Mouse (Mus musculus): ENCODE data around the gene Ajuba.

DNA sequence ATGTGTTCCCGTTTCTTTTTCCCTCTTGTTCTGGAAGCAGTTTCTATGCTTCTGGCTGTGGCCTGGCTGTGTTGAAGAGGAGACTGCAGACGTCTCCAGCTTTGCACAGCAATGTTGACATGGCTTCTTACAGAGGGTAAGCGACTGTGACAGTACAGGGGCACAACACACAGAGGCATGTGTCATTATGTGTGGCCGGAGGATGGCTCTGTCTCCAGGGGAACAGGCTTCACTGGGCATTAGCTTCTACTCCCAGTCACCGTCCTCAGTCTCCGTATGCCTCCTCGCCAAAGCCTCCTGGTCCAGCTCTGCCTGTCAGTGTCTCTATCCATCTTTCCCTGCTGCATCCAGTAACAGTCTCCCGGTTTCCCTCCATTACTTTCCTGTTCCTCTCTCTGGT lies 29.9 kb upstream of the Ajuba start:
- TF ChIP-seq POLR2A (IDR thresholded peaks at IDR 0.05; ENCODE audit: borderline replicate concordance, low read depth, low read length): no peak
- no peak for TF ChIP-seq CTCF (IDR thresholded peaks at IDR 0.05; ENCODE audit: low read depth, low read length)
